Mouse (Mus musculus): Measurements from ENCODE around the gene Rab29. TPM values are rescaled to one million over a fixed set of nuclear protein-coding genes. Genes with fewer than 3 reads are reported as not detected.

The Rab29 gene
- total RNA-seq, 4 experiments from 2014 or later = 4.8 to 5.2 (median 4.9) TPM

Other genes starting within 250 kb of the Rab29 start
- gene Ctse, start 228.9 kb upstream of the Rab29 start, total RNA-seq (2022) = not detected
- gene Rab7b, start 178.5 kb upstream of the Rab29 start, total RNA-seq (2022) = 1 to 10 TPM; 1.7 to 2.7 (median 2.1) TPM
- not detected for gene Slc26a9, start 123.2 kb upstream of the Rab29 start, total RNA-seq (2022)
- gene Pm20d1, start 69.8 kb upstream of the Rab29 start, total RNA-seq (2022) = under 1 TPM; 0.40 to 0.51 (median 0.44) TPM
- 10 to 100 TPM; 25.0 to 42.3 (median 39.1) TPM for gene Slc41a1, start 39.7 kb upstream of the Rab29 start, total RNA-seq (2022)
- 10 to 100 TPM; 73.0 to 79.7 (median 76.5) TPM for gene Nucks1, start 43.3 kb downstream of the Rab29 start, total RNA-seq (2022)
- gene Slc45a3, start 95.7 kb downstream of the Rab29 start, total RNA-seq (2022) = 1 to 10 TPM; 1.2 to 1.4 (median 1.3) TPM
- 10 to 100 TPM; 80.0 to 96.0 (median 85.7) TPM for gene Elk4, start 140.4 kb downstream of the Rab29 start, total RNA-seq (2022)
- gene Mfsd4a, start 200.8 kb downstream of the Rab29 start, total RNA-seq (2022) = 10 to 100 TPM; 11.6 to 17.4 (median 14.7) TPM

Data from gastrocnemius, adult 8-10 months (tissue).